ENCODE assay signal across 25 mouse cellular contexts in the genomic region with DNA sequence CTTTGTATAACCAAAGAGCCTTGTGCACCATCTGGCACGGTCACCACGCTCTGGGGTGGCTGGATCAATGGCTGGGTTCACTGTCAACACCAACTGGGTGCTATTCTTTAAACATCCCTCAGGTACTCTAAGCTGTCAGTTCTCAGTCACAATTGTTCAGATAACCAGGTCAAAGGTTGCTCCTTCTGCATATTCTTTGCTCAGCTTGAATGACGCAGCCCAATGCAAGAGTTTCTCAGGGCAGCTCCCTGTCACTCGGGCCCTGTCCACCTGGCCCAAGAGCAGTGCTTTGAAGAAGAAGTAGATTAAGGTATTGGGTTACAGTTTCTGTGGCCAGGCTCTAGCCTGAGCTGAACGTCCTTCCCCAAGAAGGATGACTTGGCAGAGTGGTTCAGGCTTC. TPM values are rescaled to one million over a fixed set of nuclear protein-coding genes. Genes with fewer than 3 reads are reported as not detected.
A peak's percentile ranks its signal among the peaks of the same experiment; 100 is the strongest.
DNase-seq lines count a peak whose midpoint lies in the region; ATAC-seq and TF ChIP-seq lines count a peak whose summit lies in the region.
"Had no signal": no experiment of that assay in that cellular context is flagged by ENCODE, and none has a peak within 500 bp of the region (broad histone marks: within the 10 kb centered on the region; RNA-seq: fewer than 3 reads in every experiment).

No protein-coding gene starts in this region.

- H3K9ac ChIP-seq in intestine, embryonic 15.5 days: no peak overlapping the region
- no peak overlapping the region for H3K9ac ChIP-seq in intestine, postnatal 0 days (ENCODE audit: low read depth, low read length)
- H3K9ac ChIP-seq: embryonic facial prominence, embryonic 12.5 days; forebrain, embryonic 13.5 days; forebrain, embryonic 15.5 days; forebrain, postnatal 0 days had no signal

- TF ChIP-seq CTCF in intestine, postnatal 0 days (IDR thresholded peaks at IDR 0.05; ENCODE audit: low read depth): no peak

- no peaks in the 10 kb centered on the region for H3K9me3 ChIP-seq in intestine, embryonic 15.5 days
- no peaks in the 10 kb centered on the region for H3K9me3 ChIP-seq in intestine, postnatal 0 days (ENCODE audit: control insufficient read depth)
- H3K9me3 ChIP-seq: embryonic facial prominence, embryonic 10.5 days; embryonic facial prominence, embryonic 12.5 days; forebrain, embryonic 13.5 days; forebrain, embryonic 15.5 days had no signal

- H3K27me3 ChIP-seq in intestine, embryonic 15.5 days (replicated peaks): no peaks in the 10 kb centered on the region
- H3K27me3 ChIP-seq in intestine, postnatal 0 days (replicated peaks; ENCODE audit: control insufficient read depth, insufficient read depth, low read length): no peaks in the 10 kb centered on the region
- H3K27me3 ChIP-seq: CH12.LX; embryonic facial prominence, embryonic 12.5 days; forebrain, embryonic 15.5 days; Patski had no signal

- peaks cover 10% of the 10 kb centered on the region for H3K4me1 ChIP-seq in intestine, embryonic 15.5 days (replicated peaks)
- H3K4me1 ChIP-seq in intestine, postnatal 0 days (replicated peaks; ENCODE audit: control insufficient read depth, insufficient read depth, low read length): no peaks in the 10 kb centered on the region

- H3K27ac ChIP-seq in intestine, embryonic 15.5 days: no peak overlapping the region
- no peak overlapping the region for H3K27ac ChIP-seq in intestine, postnatal 0 days (ENCODE audit: low read depth, low read length)
- H3K27ac ChIP-seq: embryonic facial prominence, embryonic 10.5 days; embryonic facial prominence, embryonic 12.5 days; forebrain, embryonic 13.5 days; forebrain, embryonic 15.5 days had no signal

- H3K36me3 ChIP-seq in intestine, embryonic 15.5 days: no peaks in the 10 kb centered on the region
- H3K36me3 ChIP-seq in intestine, postnatal 0 days (ENCODE audit: control insufficient read depth, insufficient read depth): no peaks in the 10 kb centered on the region
- H3K36me3 ChIP-seq: embryonic facial prominence, embryonic 10.5 days; embryonic facial prominence, embryonic 12.5 days; forebrain, embryonic 15.5 days; G1E had no signal

- ATAC-seq in intestine, embryonic 15.5 days: peak; percentile 59
- ATAC-seq in intestine, postnatal 0 days: no peak
- ATAC-seq: activated CD4-positive, CD25-positive, alpha-beta regulatory T cell, adult 4 months; CD4-positive, CD25-positive, alpha-beta regulatory T cell, adult 4 months; forebrain, embryonic 13.5 days; forebrain, embryonic 15.5 days; forebrain, postnatal 0 days; Patski had no signal

- DNase-seq in embryo, embryonic 10 days (ENCODE audit: low spot score): peak; percentile 19
- DNase-seq in embryo, embryonic 9.5 days (ENCODE audit: extremely low spot score): no peak
- DNase-seq in spleen, adult 18-20 months: no peak
- DNase-seq: adrenal gland, adult 8-10 months; adrenal gland, postnatal 14 days; adrenal gland, postnatal 36 days; B cell, adult 2 months; cerebellum, adult 11-12 months; cerebellum, adult 2 months; cerebellum, adult 9-10 months; cerebellum, postnatal 10 days; cerebellum, postnatal 25 days; embryo, embryonic 11 days; forebrain, postnatal 0 days had no signal

- no peak overlapping the region for H3K4me2 ChIP-seq in intestine, embryonic 15.5 days (replicated peaks)
- H3K4me2 ChIP-seq in intestine, postnatal 0 days (replicated peaks; ENCODE audit: low read depth): no peak overlapping the region
- H3K4me2 ChIP-seq: embryonic facial prominence, embryonic 12.5 days; forebrain, embryonic 13.5 days; forebrain, embryonic 15.5 days had no signal

- WGBS in intestine, embryonic 15.5 days: 52% methylated on average over 5 of the region's 5 CpGs
- WGBS in intestine, postnatal 0 days: 35% methylated on average over 5 of the region's 5 CpGs

- no peak overlapping the region for H3K4me3 ChIP-seq in intestine, embryonic 15.5 days (replicated peaks)
- no peak overlapping the region for H3K4me3 ChIP-seq in intestine, postnatal 0 days (ENCODE audit: low read depth, low read length)
- H3K4me3 ChIP-seq: embryonic facial prominence, embryonic 10.5 days; embryonic facial prominence, embryonic 12.5 days; forebrain, embryonic 13.5 days; forebrain, embryonic 15.5 days had no signal

RNA-seq across cellular contexts. Expression of a gene that starts 12.2 kb away (rescaled TPM):
- polyA plus RNA-seq in intestine, embryonic 15.5 days (2015; fragmentation: Nextera tagmentation; extraction: Ambion mirVana): 2.6 and 2.7 TPM in 2 replicates
- 2.9 and 3.1 TPM in 2 replicates for polyA plus RNA-seq in intestine, postnatal 0 days (2015; fragmentation: Nextera tagmentation; extraction: Ambion mirVana)
- polyA plus RNA-seq: activated CD4-positive, CD25-positive, alpha-beta regulatory T cell, adult 4 months; CD4-positive, CD25-positive, alpha-beta regulatory T cell, adult 4 months; G1E had no signal
